Mouse (Mus musculus) gastrocnemius, postnatal 25 days (tissue): ENCODE measurements around the gene B430305J03Rik. TPM values are rescaled to one million over a fixed set of nuclear protein-coding genes. Genes with fewer than 3 reads are reported as not detected.

Experiments used
- DNase-seq: peaks from one replicate; pipeline ENCODE4 v3.0.0; 2022
- long read RNA-seq, 2 experiments: library from polyadenylated mRNA; stranded (forward); transcript quantifications; one replicate each; pipeline ENCODE4 v2.0.0; 2021
- total RNA-seq, 2 experiments: library from RNA; stranded (reverse); gene quantifications; 1 replicate in 1 of 2; 2 replicates in 1 of 2; pipeline ENCODE4 v1.2.3; 2021

Gene B430305J03Rik
- under 1 TPM; 0.08 TPM for total RNA-seq
- long read RNA-seq, experiment 1: 0 reads
- long read RNA-seq, experiment 2: 0 reads

DNA sequence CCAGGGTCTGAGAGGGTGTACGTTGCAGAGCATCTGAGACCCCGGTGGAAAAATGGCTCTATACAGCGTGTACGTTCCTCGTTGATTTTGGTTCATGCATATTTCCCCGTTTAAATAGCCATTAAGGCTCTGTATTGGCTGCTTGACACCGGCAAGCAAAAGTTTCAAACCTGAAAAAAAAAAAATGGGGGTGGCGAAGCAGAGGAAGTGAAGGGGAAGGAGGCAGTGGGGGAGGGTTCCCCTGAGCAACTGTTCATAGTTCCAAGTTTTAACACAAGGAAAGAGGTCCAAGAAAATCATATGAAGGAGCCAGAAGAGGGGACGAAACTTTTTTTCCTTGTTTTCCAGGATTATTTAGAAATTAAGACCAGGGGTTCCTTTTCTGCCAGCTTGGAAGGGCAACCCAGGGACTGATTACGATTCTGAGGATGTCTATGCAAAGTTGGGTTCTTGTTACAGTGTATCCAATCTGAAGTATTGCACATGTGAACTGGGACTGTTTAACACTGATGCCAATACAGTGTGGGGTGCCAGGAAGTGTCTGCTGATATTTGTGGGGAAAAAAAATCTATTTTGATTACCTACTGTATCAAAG, at the start of gene B430305J03Rik:
Gene B430305J03Rik, minus strand, starts transcription at position 173 of the 595 bp plus-strand sequence.
- DNase-seq: peak; percentile 13

GRCm38 (mm10) chr3:61409683-61410082, 43.9 kb upstream of the B430305J03Rik start:
- DNase-seq: peak; percentile 10

GRCm38 (mm10) chr3:61406921-61407320, 41.2 kb upstream of the B430305J03Rik start:
- no peak for DNase-seq

- DNase-seq: no peak
These were observed 35.2 kb upstream of the B430305J03Rik start for GRCm38 (mm10) chr3:61400823-61401387.

DNA sequence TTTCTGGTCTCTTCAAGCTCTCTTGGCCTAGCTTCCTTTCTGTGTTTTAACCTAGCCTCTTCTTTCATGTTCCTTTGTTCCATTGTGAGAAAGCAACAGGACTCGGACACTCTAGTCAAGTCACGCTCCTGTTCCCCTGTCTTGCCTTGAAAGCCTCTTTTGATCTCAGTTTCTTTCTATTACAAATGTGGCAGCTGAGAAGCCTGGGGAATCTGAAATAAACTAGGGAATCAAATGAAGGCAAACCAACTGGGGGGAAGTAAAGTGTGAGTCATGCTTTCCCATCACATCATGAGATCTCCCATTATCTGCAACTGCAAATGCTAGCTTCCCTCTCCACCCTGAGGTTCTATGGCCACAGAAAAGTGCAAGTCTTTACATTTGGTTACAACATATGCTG, 31.0 kb upstream of the B430305J03Rik start:
- no peak for DNase-seq

DNA sequence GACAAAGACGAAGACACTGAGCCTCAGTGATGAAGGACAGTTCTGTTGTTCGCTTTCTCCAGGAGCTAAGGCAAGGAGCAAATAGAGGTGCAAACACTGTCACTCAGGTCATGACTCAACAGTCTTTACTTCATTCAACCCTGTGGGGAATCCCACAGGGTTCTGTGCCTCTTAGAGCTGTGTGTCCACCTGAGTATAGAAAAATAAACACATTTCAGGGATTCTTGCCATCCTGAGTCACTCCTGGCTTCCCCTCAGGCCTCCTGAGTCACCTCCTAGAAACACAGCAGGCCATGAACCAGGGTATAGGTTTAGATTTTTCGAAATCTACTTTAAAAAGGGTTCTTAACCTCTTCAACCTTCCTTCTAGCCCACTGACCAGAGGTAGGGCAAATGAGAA, 29.6 kb upstream of the B430305J03Rik start:
- no peak for DNase-seq

GRCm38 (mm10) chr3:61393520-61393919, 27.8 kb upstream of the B430305J03Rik start:
- no peak for DNase-seq

GRCm38 (mm10) chr3:61392881-61393280, 27.1 kb upstream of the B430305J03Rik start:
- no peak for DNase-seq

- DNase-seq: no peak
These were observed 25.8 kb upstream of the B430305J03Rik start for GRCm38 (mm10) chr3:61391564-61391963.

DNA sequence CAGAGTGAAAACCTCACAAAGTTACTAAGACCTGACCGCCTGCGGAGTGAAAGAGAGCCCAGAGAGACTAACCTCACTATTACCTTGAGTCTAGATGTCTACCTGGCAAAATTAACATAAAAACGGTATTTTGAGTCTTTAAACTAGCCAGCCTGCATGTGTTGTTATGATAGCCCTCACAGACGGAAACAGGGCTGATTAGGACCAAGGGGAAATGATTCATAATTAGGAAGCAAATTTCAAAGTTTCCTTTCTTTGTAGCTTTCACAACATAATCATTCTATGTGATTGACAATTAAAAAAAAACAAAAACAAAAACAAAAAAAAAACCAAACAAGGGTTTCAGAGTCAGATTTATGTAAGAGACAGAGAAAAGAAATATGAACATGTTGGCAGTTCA, 20.6 kb upstream of the B430305J03Rik start:
- DNase-seq: no peak

DNA sequence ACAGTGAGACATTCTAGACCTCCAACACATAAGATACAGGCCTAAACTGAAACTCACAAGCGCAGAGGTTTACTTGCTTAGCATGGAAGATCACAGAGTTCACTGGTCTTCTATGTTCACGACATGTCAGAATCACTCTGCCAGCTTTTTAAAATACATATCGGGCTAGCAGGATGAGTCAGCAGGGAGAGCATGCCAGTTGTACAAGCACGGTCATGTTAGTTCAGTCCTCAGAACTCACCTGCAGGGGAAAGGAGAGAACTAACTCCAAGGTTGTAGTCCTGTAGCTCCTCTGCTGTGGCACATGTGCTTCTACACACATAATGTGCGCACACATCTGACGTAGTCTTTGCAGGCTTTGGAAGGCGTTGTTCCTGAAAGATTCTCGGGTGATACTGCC, 10.2 kb upstream of the B430305J03Rik start:
- no peak for DNase-seq

GRCm38 (mm10) chr3:61368446-61368845, 2.7 kb upstream of the B430305J03Rik start:
- no peak for DNase-seq

DNA sequence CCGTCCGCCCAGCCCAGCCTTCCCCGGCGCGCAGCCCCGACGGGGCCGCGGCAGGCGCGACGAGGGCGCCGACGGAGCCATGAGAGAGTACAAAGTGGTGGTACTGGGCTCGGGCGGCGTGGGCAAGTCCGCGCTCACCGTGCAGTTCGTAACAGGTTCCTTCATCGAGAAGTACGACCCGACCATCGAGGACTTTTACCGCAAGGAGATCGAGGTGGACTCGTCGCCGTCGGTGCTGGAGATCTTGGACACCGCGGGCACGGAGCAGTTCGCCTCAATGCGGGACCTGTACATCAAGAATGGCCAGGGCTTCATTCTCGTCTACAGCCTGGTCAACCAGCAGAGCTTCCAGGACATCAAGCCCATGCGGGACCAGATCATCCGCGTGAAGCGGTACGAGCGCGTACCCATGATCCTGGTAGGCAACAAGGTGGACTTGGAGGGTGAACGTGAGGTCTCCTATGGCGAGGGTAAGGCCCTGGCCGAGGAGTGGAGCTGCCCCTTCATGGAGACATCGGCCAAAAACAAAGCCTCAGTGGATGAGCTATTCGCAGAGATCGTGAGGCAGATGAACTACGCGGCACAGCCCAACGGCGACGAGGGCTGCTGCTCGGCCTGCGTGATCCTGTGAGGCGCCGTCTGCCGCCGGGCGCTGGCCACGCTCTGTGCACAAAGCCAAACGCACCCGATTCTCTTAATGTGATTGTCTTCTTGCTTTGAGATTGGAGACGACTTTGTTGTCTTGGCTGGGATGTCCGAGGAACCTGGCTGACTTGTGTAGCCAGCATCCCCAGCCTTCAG, 573 bp downstream of the B430305J03Rik start:
- peak; percentile 11 for DNase-seq

DNA sequence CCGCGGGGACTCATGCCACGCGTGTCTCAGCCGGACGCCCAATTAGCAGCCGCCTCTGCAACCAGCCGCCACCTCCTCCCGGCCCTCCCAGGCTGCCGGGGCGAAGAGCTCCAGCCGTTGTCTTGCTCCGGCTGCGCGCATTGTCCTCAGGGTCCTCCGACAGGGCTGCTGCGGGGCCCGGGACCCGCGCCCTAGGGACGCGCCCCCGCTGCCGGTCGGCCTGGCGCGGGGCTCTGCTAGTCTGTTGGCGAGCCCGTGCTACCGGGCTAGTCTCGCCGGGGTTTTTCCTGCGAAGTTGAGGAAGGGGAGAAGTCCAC, 1.1 kb downstream of the B430305J03Rik start:
- DNase-seq: no peak

DNA sequence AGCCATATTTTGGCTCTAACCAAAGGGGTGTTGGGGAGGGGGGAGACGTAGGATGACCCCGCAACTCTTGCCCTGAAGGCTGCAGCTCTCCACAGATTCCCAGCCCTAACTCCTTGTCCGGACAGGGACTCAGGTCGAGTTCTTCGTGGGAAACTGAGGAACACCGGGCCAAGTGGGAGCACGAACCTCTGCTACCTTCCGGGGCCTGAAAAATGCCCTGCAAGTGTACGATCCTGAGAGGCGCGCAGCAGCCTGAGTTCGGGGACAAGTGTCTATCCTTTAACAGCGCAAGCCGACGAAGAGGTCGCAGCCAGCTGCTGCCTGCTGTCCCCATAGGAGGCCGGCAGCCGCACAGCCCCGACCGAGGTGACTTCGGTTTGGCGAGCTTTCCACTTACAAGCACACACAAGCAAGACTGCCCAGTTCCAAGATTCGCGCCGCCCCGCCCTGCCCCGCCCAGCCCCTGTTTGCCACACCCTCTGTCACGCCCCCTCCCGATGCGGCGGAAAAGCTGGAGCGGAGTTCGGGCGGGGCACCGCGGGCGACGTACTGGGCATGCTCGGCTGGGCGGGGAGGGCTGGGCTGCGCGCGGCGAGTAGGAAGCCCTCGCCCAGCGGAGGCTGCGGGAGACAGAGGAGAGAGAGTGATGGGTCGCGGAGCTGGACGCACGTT, 1.6 kb downstream of the B430305J03Rik start:
- DNase-seq: peak; percentile 95

DNA sequence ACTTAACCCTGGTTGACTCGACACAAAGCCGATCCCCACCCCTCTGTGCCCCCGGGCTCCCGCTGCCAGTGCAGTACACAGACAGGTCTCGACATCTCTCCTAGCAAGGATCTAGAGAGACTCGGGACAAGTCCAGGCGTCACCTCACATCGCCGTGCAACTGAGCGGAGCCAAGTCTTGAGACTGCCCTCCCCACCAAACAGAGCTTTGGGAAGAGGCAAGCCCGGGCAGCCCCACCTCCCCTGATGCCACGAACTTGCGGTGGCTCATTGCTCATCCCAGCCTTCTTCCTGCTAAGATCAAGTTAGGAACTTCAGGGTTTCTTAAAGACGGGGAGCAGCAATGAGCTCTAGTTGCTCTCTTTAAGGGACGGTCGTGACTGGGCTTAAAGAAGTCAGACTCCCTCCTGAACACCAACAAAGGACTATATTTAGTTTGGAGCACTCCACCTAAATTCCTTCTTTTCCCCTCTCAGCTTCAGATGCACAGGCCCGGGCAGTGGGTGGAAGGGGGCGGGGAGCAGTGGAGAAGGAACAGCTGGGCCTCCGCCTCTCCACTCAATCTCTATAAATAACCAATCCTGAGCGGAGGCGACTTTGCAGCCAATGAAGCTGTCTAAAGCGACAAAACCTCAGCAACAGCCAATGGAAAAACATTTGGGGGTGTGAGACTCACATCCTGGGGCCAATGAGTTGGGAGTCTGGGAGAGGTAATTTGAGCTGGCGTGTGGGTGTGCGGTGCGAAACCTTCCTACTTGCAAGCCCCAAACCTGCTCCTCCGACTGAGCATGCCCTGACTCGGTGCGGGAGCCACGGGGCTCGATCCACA, 2.4 kb downstream of the B430305J03Rik start:
- peak; percentile 95 for DNase-seq

GRCm38 (mm10) chr3:61362821-61363160, 3.0 kb downstream of the B430305J03Rik start:
- no peak for DNase-seq

- DNase-seq: no peak
These were observed 4.4 kb downstream of the B430305J03Rik start, which contains the start of gene Rap2b for GRCm38 (mm10) chr3:61361338-61361737. Gene Rap2b (plus strand): TSS chr3:61361638.

DNA sequence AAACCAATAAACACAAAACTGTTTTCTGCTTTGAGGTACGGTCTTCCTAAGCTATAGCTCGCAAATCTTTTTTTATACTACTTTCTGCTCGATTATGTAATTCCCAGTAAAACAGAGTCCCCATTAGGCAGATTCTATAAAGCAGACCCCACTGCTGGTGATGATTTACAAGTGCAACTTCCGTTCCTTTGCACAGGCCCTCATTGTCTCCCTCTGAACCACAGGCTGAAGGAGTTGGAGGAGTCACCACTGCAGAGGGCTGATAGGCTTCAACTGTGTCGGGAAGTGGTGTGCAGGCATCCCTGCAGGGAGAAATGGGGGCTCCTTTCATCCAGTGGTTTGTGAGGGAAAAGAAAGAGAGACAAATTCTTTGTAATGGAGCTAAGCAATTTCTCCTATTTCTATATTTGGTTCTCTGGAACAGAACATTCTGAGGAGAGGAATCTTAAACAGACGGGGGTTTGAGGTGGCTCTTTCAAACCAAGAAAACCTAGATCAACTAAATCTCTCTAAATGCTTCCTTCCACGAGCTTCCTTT, 6.9 kb downstream of the B430305J03Rik start:
- DNase-seq: no peak

GRCm38 (mm10) chr3:61358107-61358506, 7.6 kb downstream of the B430305J03Rik start:
- DNase-seq: no peak

DNA sequence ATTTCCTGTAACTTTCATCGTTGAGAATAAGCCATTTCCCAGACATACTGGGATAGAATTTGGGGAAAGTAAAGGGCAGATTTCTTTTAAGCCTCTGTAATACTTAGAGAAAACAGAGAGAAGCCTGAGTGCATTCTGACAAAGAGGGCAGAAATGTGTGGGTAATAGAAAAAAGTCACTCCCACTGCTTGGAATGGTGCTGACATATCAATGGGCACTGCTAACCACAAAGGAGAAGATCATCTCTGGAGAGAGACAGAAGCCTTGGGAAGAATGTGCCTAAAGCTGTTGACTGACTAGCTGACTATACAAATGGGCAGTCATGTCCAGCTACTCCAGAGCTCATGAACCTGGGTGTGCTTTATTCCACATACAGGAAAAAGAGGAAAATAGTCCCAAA, 10.3 kb downstream of the B430305J03Rik start:
- DNase-seq: no peak

DNA sequence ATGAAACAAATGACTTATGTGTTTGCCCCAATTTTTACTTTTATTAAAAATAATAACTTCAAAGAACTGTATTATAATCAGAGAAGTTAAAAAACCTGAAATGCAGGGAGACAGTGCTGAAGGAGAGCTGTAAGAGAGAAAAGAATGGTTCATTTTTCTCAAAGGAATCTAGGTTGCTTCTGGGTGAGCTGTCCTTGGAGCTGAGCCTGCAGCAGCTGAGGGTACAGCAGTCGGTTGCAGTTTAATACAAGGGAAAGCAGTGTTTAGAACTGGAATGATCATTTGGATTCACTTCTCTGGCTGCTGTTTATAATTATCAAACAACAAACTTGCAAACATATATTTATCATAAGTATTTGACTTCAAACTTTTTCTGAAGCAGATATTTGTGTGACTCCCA, 16.3 kb downstream of the B430305J03Rik start:
- no peak for DNase-seq
